Mouse (Mus musculus): ENCODE measurements around the gene Olfr74. TPM values are rescaled to one million over a fixed set of nuclear protein-coding genes. Genes with fewer than 3 reads are reported as not detected.
"Not testable (repeated sequence)": the region's sequence is repeated elsewhere in the genome, so short reads cannot be mapped to it uniquely, and the experiment has no call there.

Olfr74 gene
- total RNA-seq (2014; rRNA removed; ENCODE audit: low replicate concordance): not detected in 2 replicates
- polyA plus RNA-seq (2015; fragmentation: Nextera tagmentation; extraction: Ambion mirVana): not detected in 2 replicates

DNA sequence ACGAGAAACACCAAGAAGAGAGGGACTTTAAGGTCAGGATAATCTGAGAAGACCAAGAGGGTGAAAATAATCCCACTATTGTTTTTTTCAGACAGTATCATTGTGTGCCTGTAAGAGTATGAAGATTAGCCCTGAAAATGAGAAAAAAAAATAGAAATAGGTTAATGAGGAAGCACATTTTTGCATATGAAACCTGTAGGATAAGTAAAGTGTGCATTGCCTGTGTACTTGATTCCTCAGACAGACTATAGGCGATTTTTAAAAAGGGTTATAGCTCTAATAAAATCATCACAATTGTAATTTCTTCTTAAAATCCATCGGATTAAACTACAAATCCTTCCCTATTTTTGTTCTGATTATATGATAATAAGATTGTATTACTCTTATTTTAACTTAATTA, at the start of gene Olfr74:
TSS of gene Olfr74 (minus strand) at position 101 of the 400 bp plus-strand sequence.
- Histone ChIP-seq H3K4me2 (ENCODE audit: low read depth, low read length) (no peak within 1 kb of the TSS), H3K36me3 (replicated peaks; ENCODE audit: control insufficient read depth, insufficient read depth, low read length) (no peaks in the 10 kb centered on the region), H3K27me3 (ENCODE audit: control insufficient read depth, insufficient read depth, low read length) (no peaks in the 10 kb centered on the region), H3K27ac (ENCODE audit: low read depth) (no peak within 1 kb of the TSS), H3K9me3 (replicated peaks; ENCODE audit: control insufficient read depth, low read length) (no peaks in the 10 kb centered on the region), H3K4me1 (ENCODE audit: control insufficient read depth, insufficient read depth) (no peaks in the 10 kb centered on the region), H3K9ac (replicated peaks; ENCODE audit: low read depth, low read length) (no peak within 1 kb of the TSS), H3K4me3 (ENCODE audit: low read depth, low read length) (no peak within 1 kb of the TSS)
- ATAC-seq (ENCODE audit: insufficient read depth, low read depth) (no peak), DNase-seq (ENCODE audit: low spot score) (no peak)
- TF ChIP-seq EP300 (IDR thresholded peaks at IDR 0.05; ENCODE audit: low read depth): no peak
- no peak for TF ChIP-seq CTCF (IDR thresholded peaks at IDR 0.05; ENCODE audit: low read depth)
- WGBS: 50% methylated on average over 3 of the region's 3 CpGs

- not testable (repeated sequence) for H3K27me3 ChIP-seq (ENCODE audit: control insufficient read depth, insufficient read depth, low read length); H3K36me3 ChIP-seq (replicated peaks; ENCODE audit: control insufficient read depth, insufficient read depth, low read length); H3K9me3 ChIP-seq (replicated peaks; ENCODE audit: control insufficient read depth, low read length); H3K4me3 ChIP-seq (ENCODE audit: low read depth, low read length); H3K4me1 ChIP-seq (ENCODE audit: control insufficient read depth, insufficient read depth); H3K9ac ChIP-seq (replicated peaks; ENCODE audit: low read depth, low read length); H3K4me2 ChIP-seq (ENCODE audit: low read depth, low read length); H3K27ac ChIP-seq (ENCODE audit: low read depth); DNase-seq (ENCODE audit: low spot score); ATAC-seq (ENCODE audit: insufficient read depth, low read depth)
- WGBS: 67% methylated on average over 1 of the region's 1 CpGs
Observed at GRCm38 (mm10) chr2:88022474-88022873, 48.0 kb upstream of the Olfr74 start, which contains the start of gene Olfr1161. Gene Olfr1161 (plus strand): TSS chr2:88022774.

- Histone ChIP-seq H3K27ac (ENCODE audit: low read depth) (no peak within 1 kb of the TSS), H3K9me3 (replicated peaks; ENCODE audit: control insufficient read depth, low read length) (no peaks in the 10 kb centered on the region), H3K9ac (replicated peaks; ENCODE audit: low read depth, low read length) (no peak within 1 kb of the TSS), H3K4me2 (ENCODE audit: low read depth, low read length) (no peak within 1 kb of the TSS), H3K27me3 (ENCODE audit: control insufficient read depth, insufficient read depth, low read length) (no peaks in the 10 kb centered on the region), H3K36me3 (replicated peaks; ENCODE audit: control insufficient read depth, insufficient read depth, low read length) (no peaks in the 10 kb centered on the region), H3K4me3 (ENCODE audit: low read depth, low read length) (no peak within 1 kb of the TSS), H3K4me1 (ENCODE audit: control insufficient read depth, insufficient read depth) (no peaks in the 10 kb centered on the region)
- ATAC-seq (ENCODE audit: insufficient read depth, low read depth) (no peak), DNase-seq (ENCODE audit: low spot score) (no peak)
- TF ChIP-seq CTCF (IDR thresholded peaks at IDR 0.05; ENCODE audit: low read depth) (no peak), EP300 (IDR thresholded peaks at IDR 0.05; ENCODE audit: low read depth) (no peak)
Observed at GRCm38 (mm10) chr2:88007515-88008318, 33.3 kb upstream of the Olfr74 start, which contains the start of gene Olfr1160. Gene Olfr1160 (minus strand): TSS chr2:88008268.

DNA sequence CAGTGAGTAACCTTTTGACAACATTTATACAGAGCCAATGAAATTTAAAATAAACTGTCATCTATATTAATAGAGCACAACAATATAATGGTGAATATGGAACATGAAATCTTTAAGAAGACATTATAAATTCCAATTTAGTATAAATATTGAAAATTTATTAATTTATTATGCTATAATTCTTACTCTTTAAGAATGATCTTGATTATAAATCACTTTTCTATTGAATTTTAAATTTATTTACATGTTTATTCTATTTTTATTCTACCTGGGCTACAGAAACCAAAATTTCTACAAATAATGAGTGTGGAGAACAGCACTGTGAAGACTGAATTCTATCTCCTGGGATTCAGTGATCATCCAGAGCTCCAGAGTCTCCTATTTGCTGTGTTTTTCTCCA, 15.3 kb upstream of the Olfr74 start, which contains the start of gene Olfr1158:
TSS of gene Olfr1158 (plus strand) at position 301 of the 400 bp plus-strand sequence.
- DNase-seq (ENCODE audit: low spot score) (no peak), ATAC-seq (ENCODE audit: insufficient read depth, low read depth) (no peak)
- Histone ChIP-seq H3K4me3 (ENCODE audit: low read depth, low read length) (no peak within 1 kb of the TSS), H3K4me2 (ENCODE audit: low read depth, low read length) (no peak within 1 kb of the TSS), H3K27me3 (ENCODE audit: control insufficient read depth, insufficient read depth, low read length) (no peaks in the 10 kb centered on the region), H3K27ac (ENCODE audit: low read depth) (no peak within 1 kb of the TSS), H3K36me3 (replicated peaks; ENCODE audit: control insufficient read depth, insufficient read depth, low read length) (no peaks in the 10 kb centered on the region), H3K9me3 (replicated peaks; ENCODE audit: control insufficient read depth, low read length) (no peaks in the 10 kb centered on the region), H3K9ac (replicated peaks; ENCODE audit: low read depth, low read length) (no peak within 1 kb of the TSS), H3K4me1 (ENCODE audit: control insufficient read depth, insufficient read depth) (no peaks in the 10 kb centered on the region)
- TF ChIP-seq CTCF (IDR thresholded peaks at IDR 0.05; ENCODE audit: low read depth) (no peak), EP300 (IDR thresholded peaks at IDR 0.05; ENCODE audit: low read depth) (no peak)

GRCm38 (mm10) chr2:87968199-87968598, 6.3 kb downstream of the Olfr74 start, which contains the start of gene Olfr1157:
Gene Olfr1157 (minus strand): TSS chr2:87968299.
- TF ChIP-seq CTCF (IDR thresholded peaks at IDR 0.05; ENCODE audit: low read depth) (no peak), EP300 (IDR thresholded peaks at IDR 0.05; ENCODE audit: low read depth) (no peak)
- Histone ChIP-seq H3K9ac (replicated peaks; ENCODE audit: low read depth, low read length) (no peak within 1 kb of the TSS), H3K4me3 (ENCODE audit: low read depth, low read length) (no peak within 1 kb of the TSS), H3K4me1 (ENCODE audit: control insufficient read depth, insufficient read depth) (no peaks in the 10 kb centered on the region), H3K36me3 (replicated peaks; ENCODE audit: control insufficient read depth, insufficient read depth, low read length) (no peaks in the 10 kb centered on the region), H3K9me3 (replicated peaks; ENCODE audit: control insufficient read depth, low read length) (no peaks in the 10 kb centered on the region), H3K27ac (ENCODE audit: low read depth) (no peak within 1 kb of the TSS), H3K4me2 (ENCODE audit: low read depth, low read length) (no peak within 1 kb of the TSS), H3K27me3 (ENCODE audit: control insufficient read depth, insufficient read depth, low read length) (no peaks in the 10 kb centered on the region)
- DNase-seq (ENCODE audit: low spot score) (no peak), ATAC-seq (ENCODE audit: insufficient read depth, low read depth) (no peak)
- WGBS: 86% methylated on average over 4 of the region's 4 CpGs
